In genomic region chr8:94485882-94486281, GRCm38 (mm10) we compare ENCODE assay signal across 9 mouse cellular contexts. TPM values are rescaled to one million over a fixed set of nuclear protein-coding genes. Genes with fewer than 3 reads are reported as not detected.
DNase-seq lines count a peak whose midpoint lies in the region; ATAC-seq and TF ChIP-seq lines count a peak whose summit lies in the region.
"Had no signal": no experiment of that assay in that cellular context is flagged by ENCODE, and none has a peak within 500 bp of the region (broad histone marks: within the 10 kb centered on the region; RNA-seq: fewer than 3 reads in every experiment).

No protein-coding gene starts in this region.

- no peak overlapping the region for H3K27ac ChIP-seq in left cerebral cortex, adult 2 months
- H3K27ac ChIP-seq: macrophage had no signal

- TF ChIP-seq CTCF in left cerebral cortex, adult 2 months (IDR thresholded peaks at IDR 0.05): peak; percentile 62

- intact Hi-C loops in left cerebral cortex, adult 2 months (cut with DNase I): no loop called here

- no peaks in the 10 kb centered on the region for H3K36me3 ChIP-seq in splenic B cell, adult 2 months (ENCODE audit: control insufficient read depth, insufficient read depth, low read length, poor library complexity, severe bottlenecking)

- ATAC-seq in CD4-positive, CD25-positive, alpha-beta regulatory T cell, adult 4 months: no peak

- peak; percentile 67 for DNase-seq in CD4-positive, CD25-positive, alpha-beta regulatory T cell, adult 2 months (ENCODE audit: low read depth, low spot score)
- DNase-seq in left cerebral cortex, adult 2 months (ENCODE audit: extremely low spot score in 1 of 2, low spot score in 2 of 2): peak; percentile 22 to 35
- DNase-seq in left cerebral cortex, adult 11 months (ENCODE audit: low spot score): no peak
- DNase-seq in adrenal gland, postnatal 10 days: peak; percentile 65
- peak; percentile 17 to 43 for DNase-seq in gastrocnemius, postnatal 4 days (ENCODE audit: low spot score in 2 of 2)
- DNase-seq in lung, adult 18-20 months: peak; percentile 60 to 73
- peak; percentile 67 for DNase-seq in splenic B cell, adult 2 months (ENCODE audit: low read depth, low spot score)

- no peaks in the 10 kb centered on the region for H3K27me3 ChIP-seq in splenic B cell, adult 2 months (ENCODE audit: control insufficient read depth, insufficient read depth, low read length, poor library complexity, severe bottlenecking)

- H3K4me3 ChIP-seq in left cerebral cortex, adult 2 months: no peak overlapping the region

RNA-seq across cellular contexts. Expression of gene Cpne2, which starts 46.9 kb away (rescaled TPM):
- polyA plus RNA-seq in CD4-positive, CD25-positive, alpha-beta regulatory T cell, adult 4 months (2017; shearing (Covaris generic)): under 1 TPM; 0.39 to 0.92 TPM
- total RNA-seq in left cerebral cortex, adult 2 months (2021): 10 to 100 TPM; 19.9 to 26.1 TPM
- total RNA-seq in adrenal gland, postnatal 10 days (2021): 10 to 100 TPM; 12.6 to 16.6 TPM
- total RNA-seq in gastrocnemius, postnatal 4 days (2021): 10 to 100 TPM; 20.1 to 27.0 TPM

RNA-seq across cellular contexts. Expression of gene Nlrc5, which starts 51.7 kb away (rescaled TPM):
- polyA plus RNA-seq in CD4-positive, CD25-positive, alpha-beta regulatory T cell, adult 4 months (2017; shearing (Covaris generic)): 100 to 1,000 TPM; 186 to 214 TPM
- under 1 TPM; 0.51 to 0.59 TPM for total RNA-seq in left cerebral cortex, adult 2 months (2021)
- 1 to 10 TPM; 2.8 TPM for total RNA-seq in adrenal gland, postnatal 10 days (2021)
- total RNA-seq in gastrocnemius, postnatal 4 days (2021): 1 to 10 TPM in 1 of 2 experiments, under 1 TPM in 1; 0.65 to 1.8 TPM
